Mouse (Mus musculus): ENCODE measurements at regions not wholly inside any gene's neighbourhood (a gene's known extent, or its start where the extent isn't known, plus 50 kb on each side); places are given as distances from the start of the nearest gene placed in this dataset.

DNA sequence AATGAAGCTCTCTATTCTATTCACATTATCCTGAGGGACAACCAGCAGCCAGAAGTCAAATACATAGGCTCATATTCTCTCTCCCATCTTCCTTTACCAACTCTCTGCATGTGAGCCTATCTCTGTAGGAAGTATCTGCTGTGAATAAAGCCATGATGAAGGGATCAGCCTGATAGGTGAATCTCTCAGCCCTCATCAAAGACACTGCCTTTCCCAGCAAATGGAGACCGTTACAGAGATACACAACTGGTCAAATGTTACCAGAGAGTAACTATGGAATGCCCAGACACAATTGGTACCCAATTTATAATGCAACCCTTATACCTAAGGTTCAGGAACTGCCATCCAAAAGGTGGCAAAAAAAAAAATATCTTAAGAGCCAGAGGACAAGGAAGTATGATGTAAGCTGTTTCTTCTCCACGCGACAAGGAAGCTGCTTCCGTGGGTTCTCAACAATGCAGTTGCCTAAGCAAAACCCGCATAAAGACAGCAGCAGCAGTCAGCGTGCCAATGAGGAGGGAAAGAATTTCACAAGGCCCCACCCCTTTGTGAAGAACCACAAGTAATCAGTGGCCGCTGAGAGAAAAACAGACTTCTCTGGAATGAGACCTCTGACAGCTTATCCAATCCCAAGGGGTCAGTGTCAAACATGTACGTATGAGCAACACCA, 248.9 kb downstream of the Dhx15 start:
- WGBS, result 37% methylated on average over 8 of the region's 8 CpGs
- TF ChIP-seq POLR2A (IDR thresholded peaks at IDR 0.05; ENCODE audit: low read depth, low read length) (no peak), CTCF (IDR thresholded peaks at IDR 0.05; ENCODE audit: extremely low read depth, insufficient read depth, insufficient read length, insufficient replicate concordance) (no peak)
- Histone ChIP-seq H3K36me3 (ENCODE audit: control insufficient read depth, insufficient read depth, low read length) (no peaks in the 10 kb centered on the region), H3K4me3 (ENCODE audit: extremely low read depth, insufficient read depth, insufficient read length) (no peak overlapping the region), H3K27me3 (ENCODE audit: control insufficient read depth, insufficient read depth, low read length) (no peaks in the 10 kb centered on the region), H3K27ac (ENCODE audit: insufficient read depth, low read length) (no peak overlapping the region), H3K4me1 (ENCODE audit: control insufficient read depth, insufficient read depth, insufficient read length) (no peaks in the 10 kb centered on the region)
- DNase-seq (ENCODE audit: low read depth in 1 of 2, low spot score in 2 of 2), result no peak

DNA sequence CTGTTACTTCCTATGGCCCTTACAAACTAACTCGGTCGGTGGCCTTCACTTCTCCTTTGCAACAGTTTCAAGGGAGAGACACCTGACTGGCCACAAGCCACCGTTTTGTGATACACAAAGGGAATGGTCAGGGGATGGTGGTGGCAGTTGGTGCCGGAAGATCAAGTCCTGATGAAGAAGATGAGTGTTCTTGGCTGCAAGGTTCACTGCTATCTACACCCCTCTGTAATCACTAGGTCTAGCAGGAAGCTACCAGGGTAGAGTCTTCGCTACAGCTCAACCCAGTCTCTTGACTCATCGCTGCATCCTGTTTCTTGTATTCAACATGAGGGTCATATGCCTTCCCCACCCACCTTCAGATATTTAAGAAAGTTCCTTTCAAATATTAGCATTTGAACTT, 251.5 kb downstream of the Dhx15 start:
- Histone ChIP-seq H3K4me3 (ENCODE audit: extremely low read depth, insufficient read depth, insufficient read length) (no peak overlapping the region), H3K27me3 (ENCODE audit: control insufficient read depth, insufficient read depth, low read length) (no peaks in the 10 kb centered on the region), H3K36me3 (ENCODE audit: control insufficient read depth, insufficient read depth, low read length) (no peaks in the 10 kb centered on the region), H3K4me1 (ENCODE audit: control insufficient read depth, insufficient read depth, insufficient read length) (no peaks in the 10 kb centered on the region), H3K27ac (ENCODE audit: insufficient read depth, low read length) (no peak overlapping the region)
- no peak for TF ChIP-seq CTCF (IDR thresholded peaks at IDR 0.05; ENCODE audit: extremely low read depth, insufficient read depth, insufficient read length, insufficient replicate concordance)
- TF ChIP-seq POLR2A (IDR thresholded peaks at IDR 0.05; ENCODE audit: low read depth, low read length), result no peak
- no peak for DNase-seq (ENCODE audit: low read depth in 1 of 2, low spot score in 2 of 2)
- 92% methylated on average over 6 of the region's 6 CpGs for WGBS

DNA sequence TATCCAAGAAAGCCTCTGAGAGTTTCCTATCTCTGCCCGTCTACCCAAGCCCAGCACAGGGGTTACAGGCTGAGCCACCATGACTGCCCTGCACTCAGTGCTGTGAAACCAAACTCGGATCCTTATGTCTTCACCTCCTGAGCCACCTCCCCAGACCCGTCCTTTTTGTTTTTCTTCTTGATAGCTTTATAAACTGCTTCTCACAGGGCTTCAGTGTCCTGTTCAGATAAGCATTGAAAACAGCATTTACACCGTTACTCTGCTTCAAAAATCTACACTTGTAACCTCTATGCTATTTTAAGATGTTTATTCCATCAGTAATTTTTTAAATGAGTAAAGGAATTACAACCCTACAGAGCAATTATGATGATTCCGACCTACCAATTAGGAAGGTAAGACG, 253.0 kb downstream of the Dhx15 start:
- Histone ChIP-seq H3K36me3 (ENCODE audit: control insufficient read depth, insufficient read depth, low read length) (no peaks in the 10 kb centered on the region), H3K27me3 (ENCODE audit: control insufficient read depth, insufficient read depth, low read length) (no peaks in the 10 kb centered on the region), H3K4me3 (ENCODE audit: extremely low read depth, insufficient read depth, insufficient read length) (no peak overlapping the region), H3K27ac (ENCODE audit: insufficient read depth, low read length) (no peak overlapping the region), H3K4me1 (ENCODE audit: control insufficient read depth, insufficient read depth, insufficient read length) (no peaks in the 10 kb centered on the region)
- no peak for TF ChIP-seq CTCF (IDR thresholded peaks at IDR 0.05; ENCODE audit: extremely low read depth, insufficient read depth, insufficient read length, insufficient replicate concordance)
- no peak for TF ChIP-seq POLR2A (IDR thresholded peaks at IDR 0.05; ENCODE audit: low read depth, low read length)
- DNase-seq (ENCODE audit: low read depth in 1 of 2, low spot score in 2 of 2), result no peak
- 78% methylated on average over 6 of the region's 6 CpGs for WGBS

DNA sequence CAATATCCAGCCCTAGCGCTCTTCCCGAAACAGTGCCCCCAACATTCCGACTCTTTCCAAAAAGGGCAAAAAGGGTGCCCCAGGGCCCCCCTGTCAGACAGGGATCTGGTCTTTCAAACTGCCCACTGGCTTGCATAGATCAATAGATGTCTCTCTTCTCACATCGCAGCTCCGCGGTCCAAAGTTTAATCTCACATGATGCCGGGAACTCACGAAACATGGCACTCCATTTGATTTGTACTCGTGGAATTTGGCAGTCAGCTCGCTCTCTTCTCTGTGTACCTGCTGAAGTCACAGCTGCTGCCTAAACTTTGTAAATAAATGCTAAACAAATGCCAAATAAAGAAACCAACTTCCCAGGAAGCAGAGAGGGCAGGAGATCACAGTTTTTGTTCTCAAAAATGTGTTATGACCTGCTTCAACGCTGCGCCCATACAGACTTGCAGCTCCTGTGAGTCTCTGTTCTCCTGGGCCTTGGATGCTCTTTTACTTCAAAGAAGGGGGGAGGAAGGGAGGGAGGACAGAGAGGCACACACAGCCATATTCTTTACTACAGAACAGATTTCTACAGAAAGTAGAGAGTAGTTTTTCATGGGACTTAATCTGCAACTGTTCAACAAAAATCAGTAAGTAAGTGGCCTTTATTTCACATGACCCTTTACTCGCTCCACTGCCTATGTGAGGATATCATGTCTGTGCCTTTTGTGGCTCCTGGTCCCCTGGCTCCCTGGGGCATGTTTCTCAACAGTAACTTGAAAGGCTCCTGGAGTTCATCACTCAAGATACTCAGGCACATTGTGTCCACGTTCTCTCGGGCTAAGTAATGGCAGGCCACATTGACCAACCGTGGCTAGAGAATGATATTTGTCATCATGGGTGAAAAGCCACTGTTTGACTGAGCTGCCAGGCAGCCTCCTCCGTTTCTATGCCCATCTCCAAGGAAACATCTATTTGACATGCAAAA, 254.6 kb downstream of the Dhx15 start:
- no peak for DNase-seq (ENCODE audit: low read depth in 1 of 2, low spot score in 2 of 2)
- no peaks in the 10 kb centered on the region for H3K4me1 ChIP-seq (ENCODE audit: control insufficient read depth, insufficient read depth, insufficient read length)
- TF ChIP-seq POLR2A (IDR thresholded peaks at IDR 0.05; ENCODE audit: low read depth, low read length) (no peak), CTCF (IDR thresholded peaks at IDR 0.05; ENCODE audit: extremely low read depth, insufficient read depth, insufficient read length, insufficient replicate concordance) (no peak)
- 93% methylated on average over 17 of the region's 17 CpGs for WGBS
- H3K27me3 ChIP-seq (ENCODE audit: control insufficient read depth, insufficient read depth, low read length), result no peaks in the 10 kb centered on the region
- H3K4me3 ChIP-seq (ENCODE audit: extremely low read depth, insufficient read depth, insufficient read length), result no peak overlapping the region
- H3K27ac ChIP-seq (ENCODE audit: insufficient read depth, low read length), result no peak overlapping the region
- H3K36me3 ChIP-seq (ENCODE audit: control insufficient read depth, insufficient read depth, low read length), result no peaks in the 10 kb centered on the region

DNA sequence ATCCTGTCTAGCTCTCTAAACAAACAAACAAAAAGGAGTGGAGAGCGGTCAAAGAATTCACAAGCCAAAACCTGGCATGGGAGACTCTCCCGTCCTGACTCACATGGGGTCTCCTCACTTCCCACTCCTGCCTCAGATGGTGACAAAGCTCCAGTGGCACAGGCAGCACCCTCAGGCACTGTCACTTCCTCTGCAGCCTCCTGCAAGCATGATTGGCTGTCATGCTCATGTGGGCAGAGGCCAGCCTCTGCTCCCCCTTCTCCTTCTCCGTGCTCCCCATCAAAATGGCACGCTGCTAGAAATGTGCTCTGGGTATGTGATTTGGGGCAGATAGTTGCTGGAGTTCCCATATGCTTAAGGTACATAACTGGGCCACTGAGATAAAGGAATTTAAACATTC, 255.4 kb downstream of the Dhx15 start:
- H3K4me1 ChIP-seq (ENCODE audit: control insufficient read depth, insufficient read depth, insufficient read length), result no peaks in the 10 kb centered on the region
- H3K36me3 ChIP-seq (ENCODE audit: control insufficient read depth, insufficient read depth, low read length), result no peaks in the 10 kb centered on the region
- no peak overlapping the region for H3K4me3 ChIP-seq (ENCODE audit: extremely low read depth, insufficient read depth, insufficient read length)
- DNase-seq (ENCODE audit: low read depth in 1 of 2, low spot score in 2 of 2), result no peak
- H3K27ac ChIP-seq (ENCODE audit: insufficient read depth, low read length), result no peak overlapping the region
- 83% methylated on average over 4 of the region's 4 CpGs for WGBS
- no peaks in the 10 kb centered on the region for H3K27me3 ChIP-seq (ENCODE audit: control insufficient read depth, insufficient read depth, low read length)
- no peak for TF ChIP-seq CTCF (IDR thresholded peaks at IDR 0.05; ENCODE audit: extremely low read depth, insufficient read depth, insufficient read length, insufficient replicate concordance)
- TF ChIP-seq POLR2A (IDR thresholded peaks at IDR 0.05; ENCODE audit: low read depth, low read length), result no peak

- no peak for TF ChIP-seq POLR2A (IDR thresholded peaks at IDR 0.05; ENCODE audit: low read depth, low read length)
- no peak for TF ChIP-seq CTCF (IDR thresholded peaks at IDR 0.05; ENCODE audit: extremely low read depth, insufficient read depth, insufficient read length, insufficient replicate concordance)
- Histone ChIP-seq H3K27me3 (ENCODE audit: control insufficient read depth, insufficient read depth, low read length) (no peaks in the 10 kb centered on the region), H3K4me1 (ENCODE audit: control insufficient read depth, insufficient read depth, insufficient read length) (no peaks in the 10 kb centered on the region), H3K4me3 (ENCODE audit: extremely low read depth, insufficient read depth, insufficient read length) (no peak overlapping the region), H3K27ac (ENCODE audit: insufficient read depth, low read length) (no peak overlapping the region), H3K36me3 (ENCODE audit: control insufficient read depth, insufficient read depth, low read length) (no peaks in the 10 kb centered on the region)
- no peak for DNase-seq (ENCODE audit: low read depth in 1 of 2, low spot score in 2 of 2)
- WGBS, result 90% methylated on average over 1 of the region's 1 CpGs
These were observed 257.0 kb downstream of the Dhx15 start for GRCm38 (mm10) chr5:51933331-51933730.
